16 mouse cellular contexts compared by ENCODE assay signal in the genomic region with DNA sequence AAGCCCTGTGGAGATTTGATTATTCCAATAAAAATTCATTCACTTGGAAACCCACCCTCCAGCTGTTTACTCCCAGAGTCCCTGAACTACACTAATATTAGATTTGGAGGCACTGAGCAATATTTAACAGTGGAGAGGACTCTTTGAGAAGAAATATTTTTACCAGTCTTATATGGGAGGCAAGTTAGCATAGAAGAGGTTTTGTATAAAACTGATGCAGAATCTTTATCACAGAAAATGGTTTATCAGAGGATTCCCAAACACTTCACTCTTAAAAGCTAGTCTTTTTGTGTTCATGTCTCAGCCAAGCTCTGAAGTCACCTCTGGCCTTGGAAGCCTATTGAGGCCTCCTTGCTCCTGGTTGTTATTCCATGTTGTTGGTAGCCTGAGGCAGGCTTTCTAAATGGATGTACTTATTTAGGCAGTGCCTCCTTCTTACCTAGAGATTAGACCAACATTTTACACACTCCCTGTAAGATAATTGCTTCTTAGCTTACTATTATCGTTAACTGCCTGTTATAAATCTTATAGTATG. TPM values are rescaled to one million over a fixed set of nuclear protein-coding genes. Genes with fewer than 3 reads are reported as not detected.
DNase-seq lines count a peak whose midpoint lies in the region; ATAC-seq lines count a peak whose summit lies in the region.
"Had no signal": no experiment of that assay in that cellular context is flagged by ENCODE, and none has a peak within 500 bp of the region (broad histone marks: within the 10 kb centered on the region; RNA-seq: fewer than 3 reads in every experiment).

No protein-coding gene starts in this region.

- H3K4me2 ChIP-seq in neural tube, embryonic 11.5 days (ENCODE audit: low read depth): peak overlapping the region; percentile 26; the same call in 1 of the 2 replicates
- H3K4me2 ChIP-seq in intestine, embryonic 15.5 days (replicated peaks): peak overlapping the region; percentile 53
- peak overlapping the region; percentile 49 for H3K4me2 ChIP-seq in midbrain, embryonic 12.5 days (replicated peaks)
- H3K4me2 ChIP-seq in liver, embryonic 12.5 days: no peak overlapping the region

- H3K27ac ChIP-seq in neural tube, embryonic 11.5 days (ENCODE audit: low read depth, low read length): peak overlapping the region; percentile 56
- 0 out of 2 replicates have a peak overlapping the region, but pooled peaks have one; percentile 6 for H3K27ac ChIP-seq in intestine, embryonic 15.5 days
- H3K27ac ChIP-seq in midbrain, embryonic 12.5 days (replicated peaks): 0 out of 2 replicates have a peak overlapping the region, but pooled peaks have one; percentile 20
- no peak overlapping the region for H3K27ac ChIP-seq in liver, embryonic 12.5 days

- peaks cover 8% of the 10 kb centered on the region for H3K27me3 ChIP-seq in neural tube, embryonic 11.5 days (ENCODE audit: control insufficient read depth, insufficient read depth, low read length)
- H3K27me3 ChIP-seq in intestine, embryonic 15.5 days (replicated peaks): 0 out of 2 replicates have a peak, but pooled peaks cover 2% of the 10 kb centered on the region
- peaks cover 11% of the 10 kb centered on the region; the same call in 1 of the 2 replicates for H3K27me3 ChIP-seq in midbrain, embryonic 12.5 days
- peaks cover 15% of the 10 kb centered on the region for H3K27me3 ChIP-seq in liver, embryonic 12.5 days (replicated peaks)

- WGBS in neural tube, embryonic 11.5 days: 86% methylated on average over 1 of the region's 1 CpGs
- WGBS in intestine, embryonic 15.5 days: 33% methylated on average over 1 of the region's 1 CpGs
- WGBS in midbrain, embryonic 12.5 days: 42% methylated on average over 1 of the region's 1 CpGs
- 70% methylated on average over 1 of the region's 1 CpGs for WGBS in liver, embryonic 12.5 days (ENCODE audit: insufficient replicate concordance)

- peaks cover 10% of the 10 kb centered on the region for H3K4me1 ChIP-seq in neural tube, embryonic 11.5 days (ENCODE audit: control insufficient read depth, insufficient read depth, low read length)
- peaks cover 10% of the 10 kb centered on the region; the same call in 1 of the 2 replicates for H3K4me1 ChIP-seq in intestine, embryonic 15.5 days (replicated peaks)
- H3K4me1 ChIP-seq in midbrain, embryonic 12.5 days: peaks cover 22% of the 10 kb centered on the region
- H3K4me1 ChIP-seq in liver, embryonic 12.5 days: peaks cover 7% of the 10 kb centered on the region

- no peaks in the 10 kb centered on the region for H3K36me3 ChIP-seq in neural tube, embryonic 11.5 days (ENCODE audit: control insufficient read depth, insufficient read depth, low read length)
- H3K36me3 ChIP-seq in intestine, embryonic 15.5 days: no peaks in the 10 kb centered on the region
- H3K36me3 ChIP-seq in midbrain, embryonic 12.5 days: no peaks in the 10 kb centered on the region
- H3K36me3 ChIP-seq in liver, embryonic 12.5 days: no peaks in the 10 kb centered on the region

- DNase-seq in neural tube, embryonic 11.5 days (ENCODE audit: low spot score): no peak
- no peak for DNase-seq in neural tube, embryonic 10.5 days (ENCODE audit: extremely low spot score, low spot score)
- no peak for DNase-seq in kidney, adult 9 months
- no peak for DNase-seq in right cerebral cortex, adult 2 months (ENCODE audit: low spot score in 2 of 2)
- DNase-seq in gastrocnemius, adult 18-20 months (ENCODE audit: low spot score): no peak
- DNase-seq: adrenal gland, adult 8-10 months; cerebellum, postnatal 36 days; heart, adult 18-20 months; kidney, adult 8-10 months; layer of hippocampus, adult 9-11 months had no signal

- H3K9me3 ChIP-seq in neural tube, embryonic 11.5 days (ENCODE audit: control insufficient read depth, low read length): no peaks in the 10 kb centered on the region
- H3K9me3 ChIP-seq in intestine, embryonic 15.5 days: no peaks in the 10 kb centered on the region
- no peaks in the 10 kb centered on the region for H3K9me3 ChIP-seq in midbrain, embryonic 12.5 days
- H3K9me3 ChIP-seq in liver, embryonic 12.5 days (replicated peaks): no peaks in the 10 kb centered on the region

- no peak for ATAC-seq in neural tube, embryonic 11.5 days (ENCODE audit: insufficient read depth, low FRiP score, low TSS enrichment)
- no peak for ATAC-seq in intestine, embryonic 15.5 days
- no peak for ATAC-seq in midbrain, embryonic 12.5 days (ENCODE audit: low FRiP score, low read depth)
- ATAC-seq in liver, embryonic 12.5 days: no peak
- ATAC-seq: lung, postnatal 0 days had no signal

- H3K9ac ChIP-seq in neural tube, embryonic 11.5 days (ENCODE audit: low read length): no peak overlapping the region; the same call in 1 of the 2 replicates
- H3K9ac ChIP-seq in intestine, embryonic 15.5 days: no peak overlapping the region
- H3K9ac ChIP-seq in midbrain, embryonic 12.5 days (replicated peaks): no peak overlapping the region; the same call in 1 of the 2 replicates
- H3K9ac ChIP-seq in liver, embryonic 12.5 days: no peak overlapping the region

- no peak overlapping the region for H3K4me3 ChIP-seq in neural tube, embryonic 11.5 days (ENCODE audit: low read depth, low read length)
- H3K4me3 ChIP-seq in intestine, embryonic 15.5 days (replicated peaks): peak overlapping the region; percentile 16
- H3K4me3 ChIP-seq in midbrain, embryonic 12.5 days: peak overlapping the region; percentile 37
- H3K4me3 ChIP-seq in liver, embryonic 12.5 days: no peak overlapping the region
- H3K4me3 ChIP-seq: erythroblast, embryonic 14.5 days had no signal

RNA-seq across cellular contexts. Expression of gene Mab21l2, which starts 6.5 kb away (rescaled TPM):
- polyA plus RNA-seq in neural tube, embryonic 11.5 days (2014; fragmentation: Nextera tagmentation; extraction: Ambion mirVana): 93.4 and 98.3 TPM in 2 replicates
- 110 and 127 TPM in 2 replicates for polyA plus RNA-seq in intestine, embryonic 15.5 days (2015; fragmentation: Nextera tagmentation; extraction: Ambion mirVana)
- 120 and 138 TPM in 2 replicates for polyA plus RNA-seq in midbrain, embryonic 12.5 days (2016; fragmentation: Nextera tagmentation; extraction: Ambion mirVana)
- 2.0 and 2.9 TPM in 2 replicates for polyA plus RNA-seq in liver, embryonic 12.5 days (2016; fragmentation: Nextera tagmentation; extraction: Ambion mirVana)
- under 1 TPM in 1 of 2 experiments, not detected in 1; 0.23 TPM for total RNA-seq in gastrocnemius, adult 18-20 months (2021)
- total RNA-seq: liver, adult 2 months had no signal
- polyA plus RNA-seq: erythroblast, embryonic 14.5 days; lung, postnatal 0 days had no signal

Comparison
In these comparisons a context has a peak if more than half of its experiments do, and no peak if none do; other contexts are left out.
1. H3K4me3 ChIP-seq: peak in intestine, embryonic 15.5 days (single experiment) and midbrain, embryonic 12.5 days (single experiment); none in neural tube, embryonic 11.5 days (single experiment) and liver, embryonic 12.5 days (single experiment).
2. RNA of gene Mab21l2, which starts 6.5 kb away (polyA plus RNA-seq): 110 to 127 TPM in intestine, embryonic 15.5 days, 120 to 138 TPM in midbrain, embryonic 12.5 days and 93.4 to 98.3 TPM in neural tube, embryonic 11.5 days; 2.0 to 2.9 TPM in liver, embryonic 12.5 days; every median in the first group is over 10 times any median in the second.